Mouse (Mus musculus): ENCODE results near the gene Polr3e.
"Not testable (repeated sequence)": the region's sequence is repeated elsewhere in the genome, so short reads cannot be mapped to it uniquely, and the experiment has no call there.

The Polr3e gene

GRCm38 (mm10) chr7:120911268-120911667 lies 6.3 kb upstream of the Polr3e start:
- not testable (repeated sequence) for DNase-seq (ENCODE audit: low spot score)

- DNase-seq (ENCODE audit: low spot score) = no peak
Measured at GRCm38 (mm10) chr7:120913332-120913731, 4.2 kb upstream of the Polr3e start.

GRCm38 (mm10) chr7:120916262-120916875 lies 1.2 kb upstream of the Polr3e start:
- DNase-seq (ENCODE audit: low spot score) = no peak

GRCm38 (mm10) chr7:120917279-120917591 lies 309 bp upstream of the Polr3e start:
- DNase-seq (ENCODE audit: low spot score) = no peak

GRCm38 (mm10) chr7:120918526-120918962 lies 1.0 kb downstream of the Polr3e start:
- peak; percentile 71 for DNase-seq (ENCODE audit: low spot score)

GRCm38 (mm10) chr7:120933110-120933509 lies 15.6 kb downstream of the Polr3e start:
- DNase-seq (ENCODE audit: low spot score) = no peak

GRCm38 (mm10) chr7:120933680-120934195 lies 16.2 kb downstream of the Polr3e start:
- DNase-seq (ENCODE audit: low spot score) = no peak

- DNase-seq (ENCODE audit: low spot score) = peak; percentile 44
Measured at GRCm38 (mm10) chr7:120934716-120935115, 17.2 kb downstream of the Polr3e start.

- no peak for DNase-seq (ENCODE audit: low spot score)
Measured at GRCm38 (mm10) chr7:120936522-120936921, 19.0 kb downstream of the Polr3e start.

- DNase-seq (ENCODE audit: low spot score) = no peak
Measured at GRCm38 (mm10) chr7:120938206-120938605, 20.7 kb downstream of the Polr3e start.

- peak; percentile 60 for DNase-seq (ENCODE audit: low spot score)
Measured at GRCm38 (mm10) chr7:120940343-120940742, 22.8 kb downstream of the Polr3e start.

GRCm38 (mm10) chr7:120941214-120941613 lies 23.7 kb downstream of the Polr3e start:
- DNase-seq (ENCODE audit: low spot score) = no peak

- DNase-seq (ENCODE audit: low spot score) = no peak
Measured at GRCm38 (mm10) chr7:120942506-120942905, 25.0 kb downstream of the Polr3e start.

GRCm38 (mm10) chr7:120943936-120944509 lies 26.5 kb downstream of the Polr3e start:
- DNase-seq (ENCODE audit: low spot score) = no peak

GRCm38 (mm10) chr7:120953591-120953990 lies 36.0 kb downstream of the Polr3e start:
- not testable (repeated sequence) for DNase-seq (ENCODE audit: low spot score)

- no peak for DNase-seq (ENCODE audit: low spot score)
Measured at GRCm38 (mm10) chr7:120960116-120960515, 42.6 kb downstream of the Polr3e start.

- DNase-seq (ENCODE audit: low spot score) = no peak
Measured at GRCm38 (mm10) chr7:120960601-120961000, 43.1 kb downstream of the Polr3e start.

GRCm38 (mm10) chr7:120961893-120962292 lies 44.3 kb downstream of the Polr3e start:
- no peak for DNase-seq (ENCODE audit: low spot score)

- DNase-seq (ENCODE audit: low spot score) = no peak
Measured at GRCm38 (mm10) chr7:120963126-120963525, 45.6 kb downstream of the Polr3e start.

- no peak for DNase-seq (ENCODE audit: low spot score)
Measured at GRCm38 (mm10) chr7:120969221-120969620, 51.7 kb downstream of the Polr3e start.

GRCm38 (mm10) chr7:120970112-120970511 lies 52.6 kb downstream of the Polr3e start:
- no peak for DNase-seq (ENCODE audit: low spot score)

- DNase-seq (ENCODE audit: low spot score) = not testable (repeated sequence)
Measured at GRCm38 (mm10) chr7:120972471-120972870, 54.9 kb downstream of the Polr3e start.

GRCm38 (mm10) chr7:120974001-120974400 lies 56.5 kb downstream of the Polr3e start:
- DNase-seq (ENCODE audit: low spot score) = no peak

- DNase-seq (ENCODE audit: low spot score) = no peak
Measured at GRCm38 (mm10) chr7:120977063-120977462, 59.5 kb downstream of the Polr3e start.

All from layer of hippocampus, adult 11-12 months (tissue).